Mouse (Mus musculus): ENCODE measurements around the gene Vmn2r21.
"Not testable (repeated sequence)": the region's sequence is repeated elsewhere in the genome, so short reads cannot be mapped to it uniquely, and the experiment has no call there.

The Vmn2r21 gene

GRCm38 (mm10) chr6:123533306-123533705 is at the start of gene Vmn2r21:
TSS of gene Vmn2r21 (minus strand) at chr6:123533406.
- not testable (repeated sequence) for DNase-seq (ENCODE audit: low read depth, low spot score)

- DNase-seq (ENCODE audit: low read depth, low spot score): not testable (repeated sequence)
Observed at GRCm38 (mm10) chr6:123574698-123575097, 41.5 kb upstream of the Vmn2r21 start.

- DNase-seq (ENCODE audit: low read depth, low spot score): not testable (repeated sequence)
Observed at GRCm38 (mm10) chr6:123539755-123540154, 6.5 kb upstream of the Vmn2r21 start.

GRCm38 (mm10) chr6:123522263-123523011 is 10.8 kb downstream of the Vmn2r21 start:
- not testable (repeated sequence) for DNase-seq (ENCODE audit: low read depth, low spot score)

- DNase-seq (ENCODE audit: low read depth, low spot score): not testable (repeated sequence)
Observed at GRCm38 (mm10) chr6:123473045-123473444, 60.2 kb downstream of the Vmn2r21 start.

- DNase-seq (ENCODE audit: low read depth, low spot score): not testable (repeated sequence)
Observed at GRCm38 (mm10) chr6:123472458-123472987, 60.7 kb downstream of the Vmn2r21 start.

GRCm38 (mm10) chr6:123468651-123469050 is 64.6 kb downstream of the Vmn2r21 start:
- not testable (repeated sequence) for DNase-seq (ENCODE audit: low read depth, low spot score)
